Mouse (Mus musculus) heart, adult 18-20 months (tissue): ENCODE data around the gene Gpr182. TPM values are rescaled to one million over a fixed set of nuclear protein-coding genes. Genes with fewer than 3 reads are reported as not detected.

Source experiments
- DNase-seq, 2 experiments: peaks; one replicate each; pipeline ENCODE4 v3.0.0; 2021 to 2022; ENCODE audit warnings: mixed read lengths in 1 of 2
- total RNA-seq, 2 experiments: library from RNA; stranded (reverse); gene quantifications; 2 replicates each; pipeline ENCODE4 v1.2.3; 2021

Gene Gpr182
- total RNA-seq, 2 experiments from 2014 or later = 3.3 to 3.5 TPM

DNA sequence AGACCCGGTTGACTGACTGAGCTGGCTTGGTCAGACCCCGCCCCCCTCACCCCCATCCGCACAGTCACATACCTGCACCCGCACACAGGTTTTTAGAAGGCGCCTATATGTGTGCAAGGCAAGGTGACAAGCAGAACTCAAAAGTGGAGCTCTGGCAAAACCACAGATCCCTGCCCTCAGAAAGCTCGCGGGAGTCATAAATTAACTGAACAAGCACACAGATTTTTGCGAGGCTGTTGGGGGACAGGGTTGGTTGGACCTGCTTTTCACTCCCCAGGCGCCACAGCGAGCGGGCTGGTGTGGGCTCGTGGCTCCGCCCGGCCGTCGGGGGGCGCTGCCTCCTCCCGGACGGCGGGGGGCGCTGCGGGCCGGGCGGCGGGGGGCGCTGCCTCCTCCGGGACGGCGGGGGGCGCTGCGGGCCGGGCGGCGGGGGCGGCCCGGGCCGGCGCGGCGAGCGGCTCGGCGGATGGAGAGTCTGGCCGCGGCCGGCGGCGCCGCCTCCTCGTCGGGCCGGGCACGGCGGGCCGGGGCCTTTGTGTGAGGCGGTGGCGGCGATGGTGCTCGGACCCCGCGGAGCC is 12.4 kb downstream of the Gpr182 start, which contains the start of gene Zbtb39:
TSS of gene Zbtb39 (plus strand) at position 456 of the 578 bp plus-strand sequence.
- DNase-seq = peak; percentile 82 to 84

- DNase-seq = peak; percentile 49 to 67
Measured at GRCm38 (mm10) chr10:127738151-127738882, 13.2 kb downstream of the Gpr182 start.

GRCm38 (mm10) chr10:127737552-127737951 is 14.0 kb downstream of the Gpr182 start:
- no peak for DNase-seq

DNA sequence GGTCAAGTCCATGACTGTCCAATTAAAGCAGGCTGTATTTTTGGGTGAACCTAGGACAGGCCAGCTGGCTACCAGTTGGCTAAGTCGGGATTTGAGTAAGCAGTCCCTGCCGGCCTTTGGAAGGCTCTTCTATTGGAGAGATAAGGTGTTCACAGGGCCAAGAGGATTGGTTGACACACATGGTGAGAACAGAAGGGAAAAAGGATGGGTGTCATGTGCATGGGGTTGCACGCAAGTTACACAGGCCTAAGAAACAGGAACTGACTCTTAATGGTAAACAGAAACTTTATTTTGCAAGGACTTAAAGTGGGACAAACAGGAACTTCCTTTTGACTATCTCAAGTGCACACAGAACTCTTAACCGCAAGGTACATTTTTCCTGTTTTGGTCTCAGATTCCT is 14.6 kb downstream of the Gpr182 start:
- no peak for DNase-seq

DNA sequence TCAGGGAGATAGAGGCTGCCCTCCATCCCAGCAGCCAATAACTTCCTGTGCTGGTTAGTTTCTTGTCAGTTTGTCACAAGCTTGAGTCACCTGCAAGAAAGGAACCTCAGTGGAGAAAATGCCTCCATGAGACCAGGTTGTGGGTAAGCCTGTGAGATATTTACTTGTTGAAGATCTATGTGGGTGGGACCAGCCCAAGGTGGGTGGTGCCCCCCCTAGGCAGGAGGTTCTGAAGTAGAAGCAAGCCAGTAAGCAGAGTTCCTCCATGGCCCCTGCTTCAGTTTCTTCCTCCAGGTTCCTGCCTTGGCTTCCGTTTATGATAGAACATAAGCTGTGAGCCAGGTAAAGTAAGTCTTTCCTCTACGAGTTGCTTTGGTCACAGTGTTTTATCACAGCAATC is 15.3 kb downstream of the Gpr182 start:
- DNase-seq = no peak

DNA sequence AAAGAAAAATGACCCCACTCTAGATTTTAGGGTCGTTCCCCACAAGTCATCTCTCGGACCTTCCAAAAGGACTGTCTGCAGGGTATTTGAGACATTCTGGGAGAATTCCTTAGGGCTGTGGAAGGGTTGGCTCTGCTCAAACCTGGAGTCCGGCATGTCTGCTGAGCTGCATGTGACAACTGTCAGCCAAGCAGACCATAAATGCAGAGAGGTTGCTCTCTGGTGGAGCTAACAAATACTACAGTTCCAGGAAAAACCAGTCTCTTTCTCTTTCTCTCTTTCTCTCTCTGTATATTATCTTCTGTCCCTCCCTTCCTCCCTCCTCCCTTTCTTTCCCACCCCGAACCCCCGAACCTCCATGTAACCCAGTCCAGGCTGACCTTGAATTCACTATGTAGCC is 17.1 kb downstream of the Gpr182 start:
- no peak for DNase-seq

GRCm38 (mm10) chr10:127731397-127731796 is 20.1 kb downstream of the Gpr182 start:
- no peak for DNase-seq

DNA sequence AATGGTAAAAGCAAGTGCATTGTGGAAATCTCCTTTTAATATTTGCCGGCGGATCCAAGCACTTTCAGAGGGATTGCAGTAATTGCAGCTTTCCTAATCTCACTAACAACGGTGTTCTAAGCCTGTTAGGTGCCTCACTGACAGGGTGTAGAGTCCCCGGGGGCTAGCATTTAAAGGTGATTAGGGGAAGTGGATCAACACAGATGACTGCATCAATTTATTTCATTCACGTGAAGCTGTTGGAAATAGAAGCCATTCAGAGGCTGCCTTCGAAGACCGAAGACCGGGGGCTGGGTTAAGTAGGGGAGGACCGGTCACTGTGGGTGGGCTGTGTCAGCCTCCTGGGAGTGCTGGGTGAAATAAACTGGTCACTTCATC is 20.6 kb downstream of the Gpr182 start:
- no peak for DNase-seq

- DNase-seq = no peak
Measured at GRCm38 (mm10) chr10:127730285-127730932, 21.1 kb downstream of the Gpr182 start.

- no peak for DNase-seq
Measured at GRCm38 (mm10) chr10:127728437-127728836, 23.1 kb downstream of the Gpr182 start.

GRCm38 (mm10) chr10:127725136-127725535 is 26.4 kb downstream of the Gpr182 start:
- no peak for DNase-seq

DNA sequence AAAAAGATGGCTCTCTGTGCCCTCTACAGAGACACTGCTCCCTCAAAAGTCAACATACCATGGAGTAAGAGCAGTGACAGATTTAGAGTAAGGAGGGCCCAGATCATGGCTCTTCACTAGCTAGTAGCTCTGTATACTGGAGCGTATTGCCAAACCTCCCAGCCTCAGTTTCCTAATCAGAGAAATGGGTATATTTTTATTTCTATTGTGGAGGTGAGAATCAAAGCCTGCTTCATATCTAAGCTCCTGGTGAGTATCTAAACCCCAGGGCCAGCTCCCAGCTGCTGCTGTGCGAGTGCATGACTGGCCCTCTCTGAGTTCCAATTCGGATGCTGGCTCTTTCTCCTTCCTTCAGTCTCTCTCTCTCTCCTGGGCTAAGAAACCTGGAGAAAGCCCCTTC is 27.4 kb downstream of the Gpr182 start, which contains the start of gene Tac2:
TSS of gene Tac2 (plus strand) at position 301 of the 400 bp plus-strand sequence.
- no peak for DNase-seq

DNA sequence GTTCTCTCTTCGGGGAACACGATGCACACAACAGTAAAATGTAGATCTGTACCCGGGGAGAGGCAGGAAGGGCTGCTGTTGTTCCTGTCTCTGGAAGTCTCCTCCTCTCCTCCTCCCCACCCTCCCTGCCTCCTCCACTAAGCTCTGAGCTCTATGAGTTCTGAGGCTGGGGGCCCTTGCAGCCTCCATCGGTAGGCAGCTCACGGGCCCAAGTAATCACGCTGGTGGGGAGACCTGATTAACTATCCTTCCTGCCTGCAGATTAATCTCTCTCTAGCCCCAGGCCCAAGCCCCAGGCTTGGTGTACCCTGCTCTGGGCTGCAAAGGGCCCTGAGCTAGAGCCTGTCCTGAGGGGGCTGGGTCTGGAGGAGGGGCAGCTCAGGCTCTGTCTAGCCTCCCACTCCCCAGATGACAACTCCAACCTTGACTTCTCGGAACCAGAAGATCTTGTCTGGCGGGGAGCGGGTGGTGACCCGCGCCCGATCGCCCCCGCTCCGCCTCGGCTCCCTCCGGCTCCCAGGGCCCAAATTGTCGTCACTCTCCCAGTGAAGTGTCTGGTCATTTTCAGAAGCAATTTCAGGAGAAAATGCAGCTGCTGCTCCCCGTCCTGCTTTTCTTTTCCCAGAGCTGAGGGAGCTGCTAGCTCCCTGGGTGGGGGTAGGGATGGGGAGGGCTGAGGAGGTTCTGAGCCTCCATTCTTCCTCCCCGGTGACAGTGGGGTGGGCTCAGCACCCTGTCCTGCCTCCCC is 29.7 kb downstream of the Gpr182 start:
- DNase-seq = peak; percentile 22 to 51

GRCm38 (mm10) chr10:127712736-127713135 is 38.8 kb downstream of the Gpr182 start:
- no peak for DNase-seq

GRCm38 (mm10) chr10:127710331-127710730 is 41.2 kb downstream of the Gpr182 start:
- no peak for DNase-seq

- DNase-seq = no peak
Measured at GRCm38 (mm10) chr10:127708850-127709370, 42.6 kb downstream of the Gpr182 start.

DNA sequence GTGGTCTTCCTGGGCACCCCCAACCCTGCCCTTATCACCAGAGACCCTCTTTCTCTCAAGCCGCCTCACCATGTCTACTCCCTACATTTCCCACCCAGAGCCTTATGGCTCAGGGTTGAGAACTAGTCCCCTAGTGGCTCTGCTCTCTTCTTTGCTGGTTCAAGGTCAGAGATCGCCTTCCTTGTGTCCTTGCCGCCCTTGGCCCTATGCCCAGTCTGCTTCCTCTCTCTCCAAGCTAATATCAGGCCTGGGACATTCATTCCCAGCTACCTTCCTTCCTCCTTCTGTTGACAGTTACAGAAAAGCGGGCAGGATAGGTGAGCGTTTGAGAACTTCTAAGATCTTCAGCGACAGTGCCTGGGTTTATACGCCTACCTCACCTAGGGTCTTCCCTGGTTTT is 43.8 kb downstream of the Gpr182 start:
- peak; percentile 46 to 54 for DNase-seq

DNA sequence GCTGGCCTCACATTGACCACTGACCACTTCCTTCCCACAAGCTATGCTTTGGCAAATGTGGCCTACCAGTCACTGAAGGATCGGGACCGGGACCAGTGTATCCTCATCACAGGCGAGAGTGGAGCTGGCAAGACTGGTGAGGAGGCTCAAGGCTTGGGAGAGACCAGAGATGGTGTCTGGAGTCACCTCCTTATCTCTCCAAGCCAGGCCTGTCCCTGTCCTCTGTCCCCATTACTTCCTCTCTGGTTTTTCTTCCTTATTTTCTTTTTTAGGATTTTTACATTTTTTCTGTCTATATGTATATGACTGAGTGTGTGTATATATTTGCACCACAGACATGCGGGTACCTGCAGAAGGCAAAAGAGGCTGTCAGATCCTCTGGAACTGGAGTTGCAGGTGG is 45.7 kb downstream of the Gpr182 start:
- DNase-seq = no peak

- no peak for DNase-seq
Measured at GRCm38 (mm10) chr10:127704766-127705220, 46.7 kb downstream of the Gpr182 start, which contains the start of gene Myo1a. Myo1a (plus strand) TSS chr10:127705170.

- no peak for DNase-seq
Measured at GRCm38 (mm10) chr10:127704293-127704692, 47.2 kb downstream of the Gpr182 start.

DNA sequence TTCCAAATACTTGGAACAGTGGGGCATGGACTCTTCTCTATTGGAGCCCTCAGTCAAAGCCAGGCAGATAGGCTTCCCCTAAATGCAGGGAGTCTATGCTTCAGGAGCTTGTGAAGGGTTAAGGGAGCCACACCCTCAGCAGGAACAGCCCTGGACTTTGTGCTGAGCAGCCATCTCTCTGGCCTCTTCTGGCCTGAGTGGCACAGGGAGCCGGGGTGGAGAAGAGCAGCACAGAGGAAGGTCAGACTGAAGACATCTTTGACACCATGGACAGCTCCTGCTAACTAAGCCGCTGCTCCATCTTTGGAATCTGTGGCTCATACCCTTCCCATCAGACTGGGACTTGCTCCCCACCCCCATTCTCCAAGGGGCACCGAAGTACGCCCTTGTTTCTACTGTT is 48.2 kb downstream of the Gpr182 start:
- DNase-seq = no peak

GRCm38 (mm10) chr10:127698966-127699365 is 52.6 kb downstream of the Gpr182 start:
- DNase-seq = no peak
